Mouse (Mus musculus) adrenal gland, adult 2 months (tissue): Measurements from ENCODE around the gene Nemp1. TPM values are rescaled to one million over a fixed set of nuclear protein-coding genes. Genes with fewer than 3 reads are reported as not detected.

Experiments used
- DNase-seq: peaks from one replicate; pipeline ENCODE4 v3.0.0; 2021
- polyA plus RNA-seq: library from polyadenylated mRNA; depleted of rRNA; stranded (reverse); fragments of >200 nt; gene quantifications from 2 replicates; pipeline ENCODE4 v1.2.3, GENCODE M21; 2012
- total RNA-seq, 2 experiments: library from RNA; stranded (reverse); gene quantifications; 2 replicates each; pipeline ENCODE4 v1.2.3; 2021

Nemp1 gene
- total and polyA plus RNA-seq, 3 experiments: 2.6 to 9.1 (median 4.6) TPM

GRCm38 (mm10) chr10:127671276-127671675 lies 4.6 kb downstream of the Nemp1 start:
- peak; percentile 23 for DNase-seq

GRCm38 (mm10) chr10:127674046-127674655 lies 7.5 kb downstream of the Nemp1 start:
- no peak for DNase-seq

GRCm38 (mm10) chr10:127674794-127675522 lies 8.3 kb downstream of the Nemp1 start:
- DNase-seq: peak; percentile 91

GRCm38 (mm10) chr10:127675859-127676398 lies 9.2 kb downstream of the Nemp1 start:
- peak; percentile 51 for DNase-seq

- peak; percentile 96 for DNase-seq
Observed at GRCm38 (mm10) chr10:127676691-127677548, 10.2 kb downstream of the Nemp1 start.

GRCm38 (mm10) chr10:127677591-127678336 lies 11.1 kb downstream of the Nemp1 start:
- DNase-seq: peak; percentile 76

- DNase-seq: no peak
Observed at GRCm38 (mm10) chr10:127679208-127679607, 12.5 kb downstream of the Nemp1 start.

GRCm38 (mm10) chr10:127679881-127680280 lies 13.2 kb downstream of the Nemp1 start:
- DNase-seq: no peak

GRCm38 (mm10) chr10:127682886-127683285 lies 16.2 kb downstream of the Nemp1 start:
- no peak for DNase-seq

GRCm38 (mm10) chr10:127691053-127691452 lies 24.4 kb downstream of the Nemp1 start:
- DNase-seq: no peak

GRCm38 (mm10) chr10:127694636-127695035 lies 27.9 kb downstream of the Nemp1 start:
- no peak for DNase-seq

GRCm38 (mm10) chr10:127695775-127696174 lies 29.1 kb downstream of the Nemp1 start:
- DNase-seq: peak; percentile 78

- peak; percentile 88 for DNase-seq
Observed at GRCm38 (mm10) chr10:127698966-127699365, 32.3 kb downstream of the Nemp1 start.

- DNase-seq: no peak
Observed at GRCm38 (mm10) chr10:127703299-127703698, 36.6 kb downstream of the Nemp1 start.

- no peak for DNase-seq
Observed at GRCm38 (mm10) chr10:127704293-127704692, 37.6 kb downstream of the Nemp1 start.

- DNase-seq: no peak
Observed at GRCm38 (mm10) chr10:127704766-127705220, 38.1 kb downstream of the Nemp1 start, which contains the start of gene Myo1a. Myo1a (plus strand) TSS chr10:127705170.

GRCm38 (mm10) chr10:127705783-127706182 lies 39.1 kb downstream of the Nemp1 start:
- DNase-seq: no peak

- DNase-seq: peak; percentile 87
Observed at GRCm38 (mm10) chr10:127707721-127708120, 41.0 kb downstream of the Nemp1 start.

- peak; percentile 44 for DNase-seq
Observed at GRCm38 (mm10) chr10:127708850-127709370, 42.2 kb downstream of the Nemp1 start.

GRCm38 (mm10) chr10:127710331-127710730 lies 43.6 kb downstream of the Nemp1 start:
- no peak for DNase-seq

- DNase-seq: no peak
Observed at GRCm38 (mm10) chr10:127712736-127713135, 46.0 kb downstream of the Nemp1 start.
